Mouse (Mus musculus): Measurements from ENCODE around the gene 6330409D20Rik. TPM values are rescaled to one million over a fixed set of nuclear protein-coding genes. Genes with fewer than 3 reads are reported as not detected.
A peak's percentile ranks its signal among the peaks of the same experiment; 100 is the strongest.

Gene 6330409D20Rik
- polyA plus RNA-seq (2015; fragmentation: Nextera tagmentation; extraction: Ambion mirVana): 3.4 and 3.5 TPM in 2 replicates

DNA sequence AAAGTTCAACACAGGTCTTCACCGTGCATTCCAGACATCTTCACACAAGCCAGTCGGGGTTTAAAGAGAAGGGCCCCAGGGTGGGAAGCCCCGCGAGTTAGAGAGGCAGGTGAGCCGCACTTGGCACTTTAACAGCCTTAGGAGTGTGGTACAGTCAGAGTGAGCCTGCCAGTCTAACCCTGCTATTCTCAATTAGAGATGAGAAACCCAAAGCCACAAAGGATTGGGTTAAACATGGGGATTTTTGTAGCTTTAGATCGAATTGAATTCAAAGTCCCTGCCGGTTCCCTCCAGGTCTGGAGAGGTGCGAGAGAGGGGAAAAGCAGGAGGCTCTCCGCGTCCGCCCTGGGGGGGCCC, at the start of gene 6330409D20Rik:
6330409D20Rik (minus strand) TSS at position 101 of the 357 bp plus-strand sequence.
- Histone ChIP-seq H3K9ac (peak within 1 kb of the TSS; percentile 92), H3K4me2 (peak within 1 kb of the TSS; percentile 79), H3K9me3 (no peaks in the 10 kb centered on the region), H3K4me1 (replicated peaks) (peaks cover 27% of the 10 kb centered on the region), H3K36me3 (peaks cover 3% of the 10 kb centered on the region; the same call in 1 of the 2 replicates), H3K4me3 (peak within 1 kb of the TSS; percentile 82), H3K27me3 (no peaks in the 10 kb centered on the region), H3K27ac (replicated peaks) (peak within 1 kb of the TSS; percentile 90)
- 5% methylated on average over 11 of the region's 11 CpGs for WGBS
- 0 out of 2 replicates have a peak, but pooled peaks have one; percentile 0 for ATAC-seq (ENCODE audit: low FRiP score, low read depth)

DNA sequence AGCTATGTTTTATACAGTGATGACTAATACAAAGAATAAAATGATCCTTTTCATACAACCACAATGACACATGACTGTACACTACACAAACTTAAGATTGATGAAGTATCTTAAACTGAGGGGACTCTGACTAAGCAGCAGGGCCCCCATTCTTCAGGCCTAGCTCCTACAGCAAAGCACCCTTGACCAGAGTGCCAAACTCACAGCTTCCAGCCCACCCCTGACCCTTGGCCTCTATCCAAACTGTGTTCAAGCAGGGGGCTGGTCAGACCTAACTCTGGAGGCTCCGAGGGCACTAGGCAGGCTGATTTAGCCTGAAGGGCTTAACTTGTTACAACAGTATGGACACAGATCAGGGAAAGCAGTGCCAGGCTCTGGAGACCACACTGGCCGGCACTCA, 47.8 kb upstream of the 6330409D20Rik start:
- Histone ChIP-seq H3K9ac (no peak overlapping the region), H3K4me3 (no peak overlapping the region), H3K4me2 (no peak overlapping the region), H3K9me3 (no peaks in the 10 kb centered on the region), H3K27ac (replicated peaks) (no peak overlapping the region), H3K36me3 (peaks cover 17% of the 10 kb centered on the region), H3K4me1 (replicated peaks) (peaks cover 8% of the 10 kb centered on the region; the same call in 1 of the 2 replicates), H3K27me3 (no peaks in the 10 kb centered on the region)
- no peak for ATAC-seq (ENCODE audit: low FRiP score, low read depth)
- whole genome bisulfite sequencing: 70% methylated on average over 2 of the region's 2 CpGs

DNA sequence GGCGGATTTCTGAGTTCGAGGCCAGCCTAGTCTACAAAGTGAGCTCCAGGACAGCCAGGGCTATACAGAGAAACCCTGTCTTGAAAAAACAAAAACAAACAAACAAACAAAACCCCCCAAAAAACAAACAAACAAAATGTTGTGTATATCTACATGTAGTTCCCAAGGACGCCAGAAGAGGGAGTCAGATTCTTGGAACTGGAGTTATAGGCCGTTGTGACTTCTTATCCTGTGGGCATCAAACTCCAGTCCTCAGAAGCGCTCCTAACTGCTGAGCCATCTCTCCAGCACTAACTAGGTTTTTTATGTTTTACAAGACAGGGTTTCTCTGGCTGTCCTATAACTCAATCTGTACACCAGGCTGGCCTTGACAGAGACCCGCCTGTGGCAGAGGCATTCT, 46.4 kb upstream of the 6330409D20Rik start:
- Histone ChIP-seq H3K4me2 (no peak overlapping the region), H3K4me1 (replicated peaks) (peaks cover 8% of the 10 kb centered on the region; the same call in 1 of the 2 replicates), H3K4me3 (no peak overlapping the region), H3K36me3 (peaks cover 16% of the 10 kb centered on the region; the same call in 1 of the 2 replicates), H3K9me3 (no peaks in the 10 kb centered on the region), H3K27ac (replicated peaks) (no peak overlapping the region), H3K27me3 (no peaks in the 10 kb centered on the region), H3K9ac (no peak overlapping the region)
- WGBS: 63% methylated on average over 6 of the region's 6 CpGs
- ATAC-seq (ENCODE audit: low FRiP score, low read depth): no peak

DNA sequence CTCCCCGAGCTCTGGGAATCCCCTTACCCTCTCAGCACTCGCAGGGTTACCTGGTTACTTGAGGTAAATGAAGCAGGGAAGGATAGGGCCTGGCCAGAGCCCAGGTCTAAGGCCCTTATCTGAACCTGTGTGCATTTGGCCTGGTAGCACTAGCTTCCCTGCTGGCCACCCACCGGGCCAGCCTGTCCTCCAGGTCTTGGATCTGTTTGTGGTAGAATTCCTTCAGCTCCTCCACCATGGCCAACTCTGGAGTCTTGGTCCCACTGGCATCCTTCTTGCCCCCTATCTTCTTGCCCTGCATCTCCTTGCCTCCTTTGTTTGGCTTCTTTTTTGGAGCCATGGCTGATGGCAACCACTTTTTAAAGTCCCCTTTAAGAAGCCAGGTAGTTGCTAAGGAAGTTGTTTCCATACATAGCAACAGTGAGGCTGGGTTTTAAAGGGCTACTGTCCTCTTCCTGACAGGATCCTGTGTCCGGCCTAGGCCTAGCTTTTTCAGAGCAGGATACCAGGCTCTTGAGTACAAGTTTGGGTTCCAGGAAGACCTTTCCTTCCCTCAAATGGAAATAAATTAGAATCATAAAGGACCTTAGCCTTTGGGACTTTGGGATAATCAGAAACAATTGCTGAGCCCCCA, 43.3 kb upstream of the 6330409D20Rik start, which contains the start of gene Cfap157:
Cfap157 (minus strand) TSS at position 381 of the 634 bp plus-strand sequence.
- Histone ChIP-seq H3K9me3 (no peaks in the 10 kb centered on the region), H3K4me2 (peak within 1 kb of the TSS; percentile 28), H3K27me3 (no peaks in the 10 kb centered on the region), H3K4me3 (no peak within 1 kb of the TSS), H3K27ac (replicated peaks) (no peak within 1 kb of the TSS), H3K36me3 (no peaks in the 10 kb centered on the region), H3K4me1 (replicated peaks) (peaks cover 8% of the 10 kb centered on the region; the same call in 1 of the 2 replicates), H3K9ac (no peak within 1 kb of the TSS)
- WGBS: 63% methylated on average over 4 of the region's 4 CpGs
- ATAC-seq (ENCODE audit: low FRiP score, low read depth): no peak

DNA sequence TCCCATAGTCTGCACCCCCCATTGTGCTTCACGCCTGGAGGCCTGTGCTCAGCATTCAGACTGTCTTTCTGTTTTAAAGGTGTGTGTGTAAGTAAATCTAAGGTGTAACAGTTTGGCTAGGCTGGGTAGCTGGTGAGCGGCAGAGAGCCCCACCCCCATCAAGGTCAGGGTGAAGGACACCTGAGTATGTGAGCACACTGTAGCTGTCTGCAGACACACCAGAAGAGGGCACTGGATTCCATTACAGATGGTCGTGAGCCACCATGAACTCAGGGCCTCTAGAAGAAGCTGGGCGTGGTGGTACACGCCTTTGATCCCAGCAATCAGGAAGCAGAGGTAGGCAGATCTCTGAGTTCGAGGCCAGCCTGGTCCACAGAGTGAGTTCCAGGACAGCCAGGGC, 40.9 kb upstream of the 6330409D20Rik start:
- Histone ChIP-seq H3K36me3 (no peaks in the 10 kb centered on the region), H3K27ac (replicated peaks) (no peak overlapping the region), H3K27me3 (no peaks in the 10 kb centered on the region), H3K9me3 (no peaks in the 10 kb centered on the region), H3K4me2 (no peak overlapping the region), H3K9ac (no peak overlapping the region), H3K4me1 (replicated peaks) (peaks cover 8% of the 10 kb centered on the region; the same call in 1 of the 2 replicates), H3K4me3 (no peak overlapping the region)
- ATAC-seq (ENCODE audit: low FRiP score, low read depth): no peak
- WGBS: 73% methylated on average over 6 of the region's 6 CpGs

DNA sequence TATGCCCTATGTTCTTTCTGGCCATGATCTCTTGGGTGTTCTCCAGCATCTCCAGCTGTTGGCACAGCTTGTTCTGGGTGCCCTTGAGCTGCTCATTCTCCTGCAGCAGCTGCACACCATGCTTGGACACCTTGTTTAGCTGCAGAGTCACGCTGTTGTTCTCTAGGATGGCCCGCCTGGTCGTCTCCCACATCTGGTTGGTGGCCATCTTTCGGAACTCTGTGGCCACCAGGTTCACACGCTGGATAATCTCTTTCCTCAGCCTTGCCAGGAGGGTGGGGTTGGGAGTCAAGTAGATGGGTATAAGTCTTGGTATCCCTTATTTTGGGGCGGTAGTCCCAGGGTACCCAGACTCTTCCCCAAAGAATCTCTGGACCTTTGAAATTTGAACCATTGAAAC, 38.9 kb upstream of the 6330409D20Rik start:
- WGBS: 91% methylated on average over 6 of the region's 6 CpGs
- H3K9me3 ChIP-seq: no peaks in the 10 kb centered on the region
- H3K27ac ChIP-seq (replicated peaks): no peak overlapping the region
- ATAC-seq (ENCODE audit: low FRiP score, low read depth): no peak
- H3K36me3 ChIP-seq: no peaks in the 10 kb centered on the region
- H3K4me1 ChIP-seq (replicated peaks): peaks cover 21% of the 10 kb centered on the region
- H3K4me3 ChIP-seq: no peak overlapping the region
- no peak overlapping the region for H3K4me2 ChIP-seq
- no peak overlapping the region for H3K9ac ChIP-seq
- no peaks in the 10 kb centered on the region for H3K27me3 ChIP-seq

DNA sequence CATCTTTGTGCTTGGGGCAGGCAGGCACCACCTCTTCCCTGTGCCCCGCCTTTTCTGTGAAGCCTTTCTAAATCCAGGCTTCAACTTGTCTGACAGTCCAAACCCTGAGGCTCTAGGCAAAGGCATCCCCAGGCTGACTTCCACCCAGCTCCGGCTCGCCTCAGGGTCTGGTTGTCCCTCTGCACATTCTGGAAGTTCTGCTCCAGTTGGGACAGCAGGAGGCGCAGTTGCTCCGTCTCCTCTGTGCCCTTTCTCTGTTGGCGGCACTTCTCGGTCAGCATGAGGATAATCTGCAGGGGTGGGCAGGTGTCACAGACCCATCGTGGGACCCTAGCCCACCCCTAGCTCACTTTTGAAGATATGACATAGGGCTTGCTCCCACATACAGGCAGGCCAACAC, 38.3 kb upstream of the 6330409D20Rik start:
- H3K9ac ChIP-seq: no peak overlapping the region
- H3K9me3 ChIP-seq: no peaks in the 10 kb centered on the region
- no peak overlapping the region for H3K27ac ChIP-seq (replicated peaks)
- 11% methylated on average over 8 of the region's 8 CpGs for WGBS
- no peak overlapping the region for H3K4me3 ChIP-seq
- no peak overlapping the region for H3K4me2 ChIP-seq
- H3K36me3 ChIP-seq: no peaks in the 10 kb centered on the region
- peaks cover 19% of the 10 kb centered on the region for H3K4me1 ChIP-seq (replicated peaks)
- no peak for ATAC-seq (ENCODE audit: low FRiP score, low read depth)
- no peaks in the 10 kb centered on the region for H3K27me3 ChIP-seq

DNA sequence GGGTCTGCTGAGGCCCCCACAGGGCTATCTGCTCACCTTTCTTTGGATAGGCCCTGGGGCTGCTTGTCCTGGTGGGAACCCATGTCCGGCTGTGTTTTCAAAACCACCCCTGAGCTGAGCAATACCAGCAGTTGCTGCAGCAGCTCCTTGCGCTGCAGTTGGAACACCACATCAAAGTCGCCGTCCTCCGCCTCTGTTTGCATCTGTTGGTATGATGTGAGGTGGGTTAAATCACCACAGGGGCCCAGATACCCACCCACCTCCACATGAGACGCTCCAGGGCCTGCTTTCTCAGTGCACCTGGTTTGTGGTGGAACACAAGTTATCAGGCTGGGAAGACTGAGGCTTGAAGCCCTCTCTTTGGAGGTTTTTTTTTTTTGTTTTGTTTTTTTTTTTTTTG, 37.3 kb upstream of the 6330409D20Rik start:
- Histone ChIP-seq H3K9ac (no peak overlapping the region), H3K27me3 (no peaks in the 10 kb centered on the region), H3K9me3 (no peaks in the 10 kb centered on the region), H3K4me2 (no peak overlapping the region), H3K36me3 (no peaks in the 10 kb centered on the region), H3K4me1 (replicated peaks) (peaks cover 15% of the 10 kb centered on the region), H3K4me3 (no peak overlapping the region), H3K27ac (replicated peaks) (no peak overlapping the region)
- 91% methylated on average over 6 of the region's 6 CpGs for WGBS
- no peak for ATAC-seq (ENCODE audit: low FRiP score, low read depth)

DNA sequence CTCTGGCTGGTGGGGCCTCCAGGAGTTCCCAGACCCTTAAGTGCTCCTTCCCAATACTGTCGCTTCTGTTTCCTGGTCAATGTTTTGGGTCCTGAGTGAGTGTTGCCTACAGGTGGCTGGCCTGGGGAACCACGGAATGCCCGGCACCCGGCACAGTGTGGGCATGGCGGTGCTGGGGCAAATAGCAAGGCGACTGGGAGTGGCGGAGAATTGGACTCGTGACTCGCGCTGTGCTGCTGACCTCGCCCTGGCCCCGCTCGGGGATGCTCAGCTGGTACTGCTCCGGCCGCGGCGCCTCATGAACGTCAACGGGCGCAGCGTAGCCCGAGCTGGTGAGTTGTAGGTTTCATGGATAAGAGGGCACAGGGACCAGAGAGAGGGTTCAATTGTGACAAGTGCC, 35.4 kb upstream of the 6330409D20Rik start:
- Histone ChIP-seq H3K27me3 (no peaks in the 10 kb centered on the region), H3K4me3 (peak overlapping the region; percentile 60), H3K4me2 (peak overlapping the region; percentile 77), H3K27ac (replicated peaks) (no peak overlapping the region), H3K36me3 (no peaks in the 10 kb centered on the region), H3K9me3 (no peaks in the 10 kb centered on the region), H3K9ac (peak overlapping the region; percentile 38), H3K4me1 (replicated peaks) (peaks cover 15% of the 10 kb centered on the region)
- no peak for ATAC-seq (ENCODE audit: low FRiP score, low read depth)
- 27% methylated on average over 22 of the region's 22 CpGs for WGBS

DNA sequence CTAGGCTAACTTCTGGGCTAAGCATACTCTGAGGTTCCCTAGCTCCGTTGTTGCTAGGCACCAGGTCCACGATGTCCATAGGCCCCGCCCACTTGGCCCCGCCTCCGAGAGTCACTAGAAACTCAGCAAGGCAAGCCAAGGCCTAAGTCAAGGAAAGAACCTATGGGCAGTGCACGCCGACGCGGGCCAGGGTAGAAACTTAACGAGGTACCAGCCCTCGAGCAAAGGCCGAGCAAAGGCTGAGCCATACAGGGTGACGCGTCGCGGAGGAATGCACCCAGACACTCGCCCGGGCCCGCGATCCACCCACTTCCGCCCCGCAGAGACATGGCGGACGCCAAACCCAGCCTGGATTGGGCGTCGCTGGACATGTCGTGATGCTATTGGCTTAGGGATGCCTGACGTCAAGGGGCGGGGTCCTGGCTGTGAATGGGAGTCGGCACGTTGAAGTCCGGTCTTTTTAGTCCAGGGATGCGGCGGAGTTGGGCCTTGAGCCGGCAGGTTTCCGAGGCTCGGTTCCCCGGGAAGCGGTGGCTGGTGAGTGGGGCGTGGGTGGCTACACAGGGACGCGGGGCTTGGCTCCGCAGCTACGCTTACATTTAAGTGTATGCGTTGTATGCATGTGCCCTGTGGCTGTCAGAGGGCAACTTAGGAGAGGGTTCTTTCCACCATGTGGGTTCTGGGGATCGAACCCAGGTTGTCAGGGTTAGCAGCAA, 34.7 kb upstream of the 6330409D20Rik start, which contains the start of the genes Ttc16 and Ptrh1:
Ttc16 (minus strand) TSS at position 275 of the 716 bp plus-strand sequence.
Ptrh1 (plus strand) TSS at position 428 of the 716 bp plus-strand sequence.
- peak within 1 kb of the TSS; percentile 77 for H3K4me2 ChIP-seq
- peak within 1 kb of the TSS; percentile 60 for H3K4me3 ChIP-seq
- H3K4me1 ChIP-seq (replicated peaks): peaks cover 15% of the 10 kb centered on the region
- H3K27me3 ChIP-seq: no peaks in the 10 kb centered on the region
- H3K27ac ChIP-seq (replicated peaks): peak within 1 kb of the TSS; percentile 78
- H3K36me3 ChIP-seq: no peaks in the 10 kb centered on the region
- ATAC-seq (ENCODE audit: low FRiP score, low read depth): peak; percentile 98
- no peaks in the 10 kb centered on the region for H3K9me3 ChIP-seq
- WGBS: under 1% methylated on average over 46 of the region's 46 CpGs
- H3K9ac ChIP-seq: peak within 1 kb of the TSS; percentile 38

DNA sequence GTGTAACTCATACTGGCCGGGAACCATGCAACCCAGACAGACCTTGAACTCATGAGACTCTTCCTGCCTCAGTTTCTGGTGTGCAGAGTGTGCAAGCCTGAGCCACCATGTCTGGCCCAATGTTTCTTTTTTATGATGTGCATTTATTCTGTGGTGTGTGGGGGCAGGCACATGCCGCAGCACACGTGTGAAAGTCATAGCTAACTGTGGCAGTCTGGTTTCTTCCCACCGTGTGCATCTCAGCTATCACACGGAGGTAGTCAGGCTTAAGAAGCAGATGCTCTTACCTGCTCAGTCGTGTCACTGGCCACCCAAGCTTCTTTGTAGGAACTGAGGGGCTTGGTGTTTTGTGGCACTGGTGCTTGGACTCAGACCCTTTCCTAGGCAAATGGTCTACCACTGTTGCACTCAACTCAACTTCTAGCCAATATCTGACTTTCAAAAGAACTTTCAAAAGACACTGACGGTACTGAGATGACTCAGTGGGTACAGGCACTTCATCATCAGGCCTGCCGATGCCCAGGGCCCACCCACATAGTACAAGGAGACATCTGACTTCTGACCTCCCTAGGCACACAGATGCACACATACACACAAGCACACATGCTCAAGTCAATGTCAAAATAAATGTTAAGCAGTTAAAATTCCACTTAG, 31.9 kb upstream of the 6330409D20Rik start:
- no peak for ATAC-seq (ENCODE audit: low FRiP score, low read depth)

DNA sequence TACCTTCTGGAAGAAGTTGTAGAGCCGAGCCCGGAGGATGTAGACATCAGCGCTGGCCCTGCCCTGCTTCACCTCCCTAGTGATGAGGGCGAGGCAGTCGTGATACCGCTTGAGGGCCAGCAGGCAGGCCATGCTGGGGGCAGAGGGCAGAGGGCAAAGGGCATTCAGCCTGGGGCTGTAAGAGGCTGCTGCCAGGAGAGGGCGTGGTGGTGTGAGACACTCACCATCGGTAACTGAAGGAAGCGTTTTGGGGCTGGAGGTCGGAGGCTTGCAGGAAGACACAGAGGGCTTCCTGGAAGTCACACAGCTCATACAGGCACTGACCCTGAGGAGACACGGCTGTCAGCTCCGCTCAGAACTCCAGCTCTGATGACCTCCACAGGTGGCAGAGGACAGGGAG, 31.1 kb upstream of the 6330409D20Rik start:
- Histone ChIP-seq H3K4me2 (no peak overlapping the region), H3K27me3 (no peaks in the 10 kb centered on the region), H3K4me1 (replicated peaks) (peaks cover 15% of the 10 kb centered on the region), H3K9me3 (no peaks in the 10 kb centered on the region), H3K27ac (replicated peaks) (no peak overlapping the region), H3K9ac (no peak overlapping the region), H3K36me3 (no peaks in the 10 kb centered on the region), H3K4me3 (no peak overlapping the region)
- no peak for ATAC-seq (ENCODE audit: low FRiP score, low read depth)
- WGBS: 39% methylated on average over 12 of the region's 12 CpGs

More for the DNA sequence above, 31.9 kb upstream of the 6330409D20Rik start:
- Histone ChIP-seq H3K4me1 (replicated peaks) (peaks cover 15% of the 10 kb centered on the region), H3K9ac (no peak overlapping the region), H3K36me3 (no peaks in the 10 kb centered on the region), H3K27me3 (no peaks in the 10 kb centered on the region), H3K4me2 (no peak overlapping the region), H3K27ac (replicated peaks) (no peak overlapping the region), H3K4me3 (no peak overlapping the region), H3K9me3 (no peaks in the 10 kb centered on the region)
- 86% methylated on average over 8 of the region's 8 CpGs for WGBS

Data from hindbrain, embryonic 15.5 days (tissue).